Mouse (Mus musculus) Patski (cell line): Measurements from ENCODE around the gene Mettl17. TPM values are rescaled to one million over a fixed set of nuclear protein-coding genes. Genes with fewer than 3 reads are reported as not detected.
A peak's percentile ranks its signal among the peaks of the same experiment; 100 is the strongest.

ENCODE experiments used
- ATAC-seq: fragments of 100-300 bp; one replicate; pipeline ENCODE4 v1.8.0; 2021
- CTCF ChIA-PET: fragments of 350-600 bp; sonication (Branson Sonifier 250); formaldehyde crosslinking; loops from one replicate; lab custom pipeline; 2022; ENCODE audit warnings: inconsistent platforms; lab: Charles Lee
- POLR2A ChIA-PET: fragments of 350-600 bp; sonication (Branson Sonifier 250); formaldehyde crosslinking; loops from one replicate; lab custom pipeline; 2022; ENCODE audit warnings: antibody characterized with exemption, inconsistent platforms; lab: Charles Lee
- DNase-seq: peaks from one replicate; pipeline ENCODE4 v3.0.0-alpha.2; 2011; ENCODE audit warnings: low read depth, low spot score
- H3K27me3 ChIP-seq: fragments of 371-371 bp; one replicate; pipeline ENCODE4 v1.5.1; 2021
- CTCF ChIP-seq: fragments of 100-300 bp; IDR thresholded peaks from one replicate; pipeline ENCODE4 v1.5.1; 2021
- in situ Hi-C: fragments of 300-500 bp; cut with MboI; formaldehyde crosslinking; loops from 3 replicates; pipeline ENCODE4 v1.11.1; 2018; ENCODE audit warnings: low pct_unique_long_range_greater_than_20kb, mixed read lengths
- polyA plus RNA-seq: library from polyadenylated mRNA; unstranded; gene quantifications from one replicate; pipeline ENCODE4 v1.2.3, GENCODE M21; 2021

The Mettl17 gene
- polyA plus RNA-seq, 1 experiment from 2014 or later: 27.5 TPM

- in situ Hi-C loops: no loop called here
- DNase-seq: no peak
- TF ChIP-seq CTCF: no peak
- POLR2A ChIA-PET: no interaction called here
- ATAC-seq: peak; percentile 60
- H3K27me3 ChIP-seq: no peaks in the 10 kb centered on the region
- CTCF ChIA-PET: interaction anchor here (1.6 kb wide), 1 partner anchor 13 kb away, joined by 6 read pairs; no protein-coding TSS in a partner anchor
Measured at GRCm38 (mm10) chr14:51870756-51871155, 13.9 kb upstream of the Mettl17 start.

GRCm38 (mm10) chr14:51871741-51872140 lies 12.9 kb upstream of the Mettl17 start:
- ChIA-PET CTCF (interaction anchor here (1.4 kb wide), 1 partner anchor 12 kb away, joined by 4 read pairs; no protein-coding TSS in a partner anchor), POLR2A (no interaction called here)
- in situ Hi-C loops: no loop called here
- no peak for DNase-seq
- H3K27me3 ChIP-seq: no peaks in the 10 kb centered on the region
- no peak for TF ChIP-seq CTCF
- ATAC-seq: no peak

- DNase-seq: no peak
- POLR2A ChIA-PET: no interaction called here
- CTCF ChIA-PET: no interaction called here
- no peaks in the 10 kb centered on the region for H3K27me3 ChIP-seq
- TF ChIP-seq CTCF: no peak
- ATAC-seq: no peak
- in situ Hi-C loops: no loop called here
Measured at GRCm38 (mm10) chr14:51877517-51877916, 7.1 kb upstream of the Mettl17 start.

DNA sequence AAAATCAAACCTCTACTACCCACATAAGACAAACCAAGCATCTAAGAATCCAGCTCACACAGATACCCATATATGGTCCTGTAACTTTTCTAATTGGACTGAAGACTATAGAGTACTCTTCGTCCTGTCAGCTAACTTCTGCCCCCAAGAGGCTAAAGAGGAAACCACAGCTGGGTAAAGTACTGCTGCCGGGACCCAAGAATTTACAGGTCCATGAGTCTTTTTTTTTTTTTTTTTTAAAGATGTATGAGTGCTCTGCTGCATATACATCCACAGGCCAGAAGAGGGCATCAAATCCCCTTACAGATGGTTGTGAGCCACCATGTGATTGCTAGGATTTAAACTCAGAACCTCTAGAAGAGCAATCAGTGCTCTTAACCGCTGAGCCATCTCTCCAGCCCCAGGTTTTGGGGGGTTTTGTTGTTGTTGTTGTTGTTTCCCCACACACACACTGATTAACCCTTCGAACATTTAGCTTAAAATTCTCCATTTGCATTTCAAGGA lies 1.1 kb upstream of the Mettl17 start:
- DNase-seq: peak; percentile 50
- H3K27me3 ChIP-seq: no peaks in the 10 kb centered on the region
- in situ Hi-C loops: no loop called here
- POLR2A ChIA-PET: interaction anchor here (0.5 to 0.9 kb wide), 5 partner anchors 11 to 992 kb away, joined by 3 to 5 read pairs (median 4); partner anchors contain the start of genes Apex1 and Osgep
- TF ChIP-seq CTCF: peak; percentile 71
- peak; percentile 89 for ATAC-seq
- CTCF ChIA-PET: interaction anchor here (1.0 to 1.6 kb wide), 8 partner anchors 8 to 135 kb away, joined by 3 to 7 read pairs (median 4); no protein-coding TSS in a partner anchor

GRCm38 (mm10) chr14:51884031-51884544 lies 554 bp upstream of the Mettl17 start:
- DNase-seq: no peak
- CTCF ChIA-PET: interaction anchor here (1.0 to 1.6 kb wide), 8 partner anchors 9 to 135 kb away, joined by 3 to 7 read pairs (median 4); no protein-coding TSS in a partner anchor
- H3K27me3 ChIP-seq: no peaks in the 10 kb centered on the region
- POLR2A ChIA-PET: interaction anchor here (0.5 to 0.9 kb wide), 3 partner anchors 11 to 960 kb away, joined by 4 to 5 read pairs (median 5); partner anchors contain the start of genes Apex1 and Osgep
- in situ Hi-C loops: no loop called here
- no peak for TF ChIP-seq CTCF
- ATAC-seq: no peak

GRCm38 (mm10) chr14:51886051-51886450 lies 1.4 kb downstream of the Mettl17 start:
- ChIA-PET CTCF (no interaction called here), POLR2A (no interaction called here)
- no peaks in the 10 kb centered on the region for H3K27me3 ChIP-seq
- DNase-seq (no peak), ATAC-seq (no peak)
- TF ChIP-seq CTCF: no peak
- in situ Hi-C loops: no loop called here

DNA sequence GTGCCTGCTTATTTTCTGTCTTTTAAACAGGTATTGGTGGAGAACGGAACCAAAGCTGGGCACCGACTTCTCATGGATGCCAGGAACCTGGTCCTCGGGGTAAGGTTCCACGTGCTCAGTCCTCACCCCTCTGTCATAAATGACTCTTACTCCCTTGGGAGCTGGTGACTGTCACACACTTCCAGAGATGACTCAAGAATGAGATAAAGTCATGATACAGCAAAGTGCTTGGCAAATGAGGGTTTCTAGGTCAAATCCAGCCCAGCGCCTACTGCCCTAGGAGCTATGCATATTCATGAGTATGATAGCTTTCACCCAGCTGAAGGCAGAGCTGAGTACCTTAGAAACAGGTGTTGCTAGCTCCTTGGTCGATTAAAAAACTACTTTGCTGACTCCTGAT lies 5.2 kb downstream of the Mettl17 start:
- ChIA-PET CTCF (no interaction called here), POLR2A (no interaction called here)

GRCm38 (mm10) chr14:51892191-51892939 lies 7.7 kb downstream of the Mettl17 start, which contains the start of gene Slc39a2:
TSS of gene Slc39a2 (plus strand) at chr14:51892889.
- TF ChIP-seq CTCF: no peak
- DNase-seq (no peak), ATAC-seq (no peak)
- ChIA-PET POLR2A (no interaction called here), CTCF (interaction anchor here (2.6 kb wide), 1 partner anchor 11 kb away, joined by 10 read pairs; no protein-coding TSS in a partner anchor)
- H3K27me3 ChIP-seq: no peaks in the 10 kb centered on the region
- in situ Hi-C loops: no loop called here

More for the DNA sequence above, 5.2 kb downstream of the Mettl17 start:
- no peak for ATAC-seq
- in situ Hi-C loops: no loop called here
- H3K27me3 ChIP-seq: no peaks in the 10 kb centered on the region
- DNase-seq: no peak
- TF ChIP-seq CTCF: no peak

GRCm38 (mm10) chr14:51893094-51893794 lies 8.6 kb downstream of the Mettl17 start:
- DNase-seq (no peak), ATAC-seq (no peak)
- ChIA-PET CTCF (interaction anchor here (0.6 to 2.6 kb wide), 2 partner anchors 10 to 38 kb away, joined by 3 to 10 read pairs; no protein-coding TSS in a partner anchor), POLR2A (no interaction called here)
- in situ Hi-C loops: no loop called here
- H3K27me3 ChIP-seq: no peaks in the 10 kb centered on the region
- TF ChIP-seq CTCF: no peak

DNA sequence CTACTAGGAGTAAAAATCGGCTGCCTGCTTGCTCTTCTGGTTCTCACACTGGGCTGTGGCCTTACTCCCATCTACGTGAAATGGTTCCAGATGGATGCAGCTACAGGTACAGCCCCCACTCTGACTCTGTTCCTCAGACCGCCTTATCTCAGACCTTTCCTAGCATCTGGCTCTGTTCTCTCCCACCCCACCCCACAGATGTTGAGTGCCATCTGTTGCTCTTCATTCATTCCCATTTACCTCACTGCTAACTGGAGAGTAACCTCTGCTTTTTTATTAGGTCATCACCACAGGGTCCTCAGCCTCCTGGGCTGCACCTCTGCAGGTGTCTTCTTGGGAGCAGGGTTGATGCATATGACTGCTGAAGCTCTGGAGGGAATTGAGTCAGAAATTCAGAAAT lies 9.2 kb downstream of the Mettl17 start:
- no peaks in the 10 kb centered on the region for H3K27me3 ChIP-seq
- in situ Hi-C loops: no loop called here
- no peak for DNase-seq
- CTCF ChIA-PET: interaction anchor here (2.6 kb wide), 1 partner anchor 10 kb away, joined by 10 read pairs; no protein-coding TSS in a partner anchor
- POLR2A ChIA-PET: no interaction called here
- no peak for TF ChIP-seq CTCF
- no peak for ATAC-seq
